Mouse (Mus musculus): ENCODE results near the gene Trim31. TPM values are rescaled to one million over a fixed set of nuclear protein-coding genes. Genes with fewer than 3 reads are reported as not detected.

Gene Trim31
- polyA plus RNA-seq, 1 experiment from 2014 or later = not detected

DNA sequence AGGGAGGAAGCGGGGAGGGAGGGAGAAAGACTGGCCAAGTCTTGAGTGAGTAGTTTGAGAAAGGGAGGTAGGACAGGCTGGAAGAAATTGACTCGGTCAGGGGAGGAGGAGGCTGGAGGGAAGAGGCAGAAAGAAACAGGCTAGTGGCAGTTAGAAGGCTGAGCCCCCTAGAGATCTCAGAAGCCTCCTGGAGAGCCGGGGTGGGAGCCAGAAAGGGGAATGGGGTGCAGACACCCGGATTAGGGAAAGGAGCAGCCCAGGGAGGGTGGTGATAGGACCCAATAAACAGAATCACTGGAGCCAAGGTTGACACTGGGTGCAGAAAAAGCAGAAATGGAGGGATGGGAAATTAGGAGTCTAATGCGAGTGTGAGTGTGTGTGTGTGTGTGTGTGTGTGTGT is 45.8 kb downstream of the Trim31 start:
- H3K36me3 ChIP-seq (ENCODE audit: control insufficient read depth, insufficient read depth, low read length) = no peaks in the 10 kb centered on the region
- H3K9ac ChIP-seq (ENCODE audit: low read length) = no peak overlapping the region
- H3K9me3 ChIP-seq (ENCODE audit: control insufficient read depth, low read length) = no peaks in the 10 kb centered on the region
- peaks cover 10% of the 10 kb centered on the region; the same call in 1 of the 2 replicates for H3K4me1 ChIP-seq (replicated peaks; ENCODE audit: control insufficient read depth, insufficient read depth, low read length)
- no peak overlapping the region for H3K27ac ChIP-seq (ENCODE audit: low read depth, low read length)
- no peak overlapping the region for H3K4me2 ChIP-seq (ENCODE audit: low read depth, low read length, severe bottlenecking)
- DNase-seq (ENCODE audit: low spot score) (no peak), ATAC-seq (replicated peaks; ENCODE audit: low FRiP score) (no peak)
- H3K4me3 ChIP-seq (ENCODE audit: low read depth, low read length) = no peak overlapping the region
- peaks cover 39% of the 10 kb centered on the region for H3K27me3 ChIP-seq (ENCODE audit: control insufficient read depth, insufficient read depth, low read length)
- 26% methylated on average over 5 of the region's 5 CpGs for WGBS

DNA sequence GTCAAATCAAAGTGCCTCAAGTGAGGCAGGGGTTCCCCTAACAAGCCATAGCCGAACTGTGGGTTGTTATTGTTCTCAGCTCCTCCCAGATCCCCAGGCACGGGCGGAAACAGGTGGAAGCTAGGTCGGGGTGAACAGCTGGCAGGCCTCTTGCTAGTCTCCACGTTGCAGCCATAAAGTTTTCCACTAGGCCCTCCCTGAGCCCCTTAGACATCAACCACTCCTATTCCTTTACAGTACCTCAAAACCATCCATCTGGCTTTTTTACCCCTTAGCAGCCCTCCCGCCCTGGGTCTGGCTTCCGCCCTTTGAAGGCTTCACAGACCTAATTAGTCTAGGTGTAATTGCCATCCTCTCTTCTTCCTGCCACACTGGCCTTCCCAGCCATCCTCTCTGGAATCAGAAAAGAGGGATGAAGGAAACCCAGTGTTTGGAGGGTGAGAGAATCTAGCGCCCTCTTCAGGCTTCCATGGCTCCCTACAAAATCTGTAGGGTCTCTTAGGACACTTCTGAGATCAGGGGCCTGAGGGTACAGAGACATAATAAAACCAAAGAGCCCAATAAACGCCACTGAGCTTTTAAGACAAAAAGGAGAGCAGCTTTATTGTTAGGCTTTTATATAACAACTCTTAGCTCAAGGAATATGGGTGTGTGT is 46.3 kb downstream of the Trim31 start:
- no peak for ATAC-seq (replicated peaks; ENCODE audit: low FRiP score)
- Histone ChIP-seq H3K4me1 (replicated peaks; ENCODE audit: control insufficient read depth, insufficient read depth, low read length) (peaks cover 10% of the 10 kb centered on the region; the same call in 1 of the 2 replicates), H3K9me3 (ENCODE audit: control insufficient read depth, low read length) (no peaks in the 10 kb centered on the region), H3K4me3 (ENCODE audit: low read depth, low read length) (no peak overlapping the region), H3K9ac (ENCODE audit: low read length) (no peak overlapping the region), H3K27me3 (ENCODE audit: control insufficient read depth, insufficient read depth, low read length) (peaks cover 39% of the 10 kb centered on the region), H3K4me2 (ENCODE audit: low read depth, low read length, severe bottlenecking) (no peak overlapping the region), H3K36me3 (ENCODE audit: control insufficient read depth, insufficient read depth, low read length) (no peaks in the 10 kb centered on the region; the same call in 1 of the 2 replicates), H3K27ac (ENCODE audit: low read depth, low read length) (no peak overlapping the region)
- DNase-seq (ENCODE audit: low spot score) = no peak
- WGBS = 15% methylated on average over 9 of the region's 9 CpGs

DNA sequence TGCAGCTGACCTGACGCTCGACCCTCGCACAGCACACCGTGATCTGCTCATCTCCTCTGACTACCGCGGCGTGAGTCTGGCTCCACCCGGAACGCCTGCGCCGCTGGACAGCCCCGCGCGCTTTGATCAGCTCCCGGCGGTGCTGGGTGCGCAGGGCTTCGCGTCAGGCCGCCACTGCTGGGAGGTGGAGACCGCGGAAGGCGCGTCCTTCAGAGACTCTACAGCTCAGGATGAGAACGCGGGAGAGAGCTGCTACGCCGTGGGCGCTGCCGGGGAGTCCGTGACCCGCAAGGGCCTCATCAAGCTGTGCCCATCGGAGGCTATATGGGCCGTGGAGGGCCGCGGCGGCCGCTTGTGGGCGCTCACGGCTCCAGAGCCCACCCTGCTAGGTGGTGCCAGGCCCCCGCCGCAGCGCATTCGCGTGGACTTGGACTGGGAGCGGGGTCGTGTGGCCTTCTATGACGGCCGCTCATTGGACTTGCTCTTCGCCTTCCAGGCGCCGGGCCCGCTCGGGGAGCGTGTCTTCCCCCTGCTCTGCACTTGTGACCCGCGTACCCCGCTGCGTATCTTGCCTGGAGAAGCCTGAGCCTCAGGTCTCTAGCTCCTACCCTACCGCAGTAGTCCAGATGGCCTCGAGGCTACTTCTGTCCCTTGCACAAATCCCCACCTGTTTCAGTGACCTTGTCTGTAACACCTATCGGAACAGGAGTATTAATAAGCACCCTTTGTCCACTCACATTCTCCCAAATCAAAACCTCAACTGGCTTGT is 49.3 kb downstream of the Trim31 start:
- under 1% methylated on average over 62 of the region's 62 CpGs for WGBS
- H3K27ac ChIP-seq (ENCODE audit: low read depth, low read length) = no peak overlapping the region
- DNase-seq (ENCODE audit: low spot score) (peak; percentile 83), ATAC-seq (replicated peaks; ENCODE audit: low FRiP score) (peak; percentile 60)
- peak overlapping the region; percentile 75 for H3K9ac ChIP-seq (ENCODE audit: low read length)
- peaks cover 33% of the 10 kb centered on the region for H3K27me3 ChIP-seq (ENCODE audit: control insufficient read depth, insufficient read depth, low read length)
- no peaks in the 10 kb centered on the region for H3K9me3 ChIP-seq (ENCODE audit: control insufficient read depth, low read length)
- H3K4me1 ChIP-seq (replicated peaks; ENCODE audit: control insufficient read depth, insufficient read depth, low read length) = peaks cover 10% of the 10 kb centered on the region; the same call in 1 of the 2 replicates
- H3K4me3 ChIP-seq (ENCODE audit: low read depth, low read length) = peak overlapping the region; percentile 48
- no peaks in the 10 kb centered on the region; the same call in 1 of the 2 replicates for H3K36me3 ChIP-seq (ENCODE audit: control insufficient read depth, insufficient read depth, low read length)
- peak overlapping the region; percentile 91 for H3K4me2 ChIP-seq (ENCODE audit: low read depth, low read length, severe bottlenecking)

DNA sequence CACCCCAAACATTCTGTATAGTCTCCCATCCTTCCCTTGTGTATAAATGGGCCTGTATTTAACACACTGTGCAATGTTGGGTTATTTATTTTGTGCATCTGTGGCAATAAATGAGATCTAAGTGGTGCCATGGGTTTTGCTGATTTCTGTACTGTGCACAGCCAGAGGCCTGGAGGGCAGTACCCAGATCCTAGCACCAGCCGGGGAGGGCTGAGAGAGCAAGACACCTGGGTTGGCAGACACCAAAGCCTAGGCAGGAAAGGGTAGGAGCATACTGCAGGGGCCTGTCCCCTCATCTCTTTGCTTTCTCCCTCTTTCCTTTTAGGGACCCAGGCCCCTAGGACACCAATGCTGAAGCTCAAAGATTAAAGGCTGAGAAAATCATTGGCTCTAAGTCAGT is 50.4 kb downstream of the Trim31 start:
- Histone ChIP-seq H3K4me2 (ENCODE audit: low read depth, low read length, severe bottlenecking) (no peak overlapping the region), H3K9me3 (ENCODE audit: control insufficient read depth, low read length) (no peaks in the 10 kb centered on the region), H3K36me3 (ENCODE audit: control insufficient read depth, insufficient read depth, low read length) (no peaks in the 10 kb centered on the region; the same call in 1 of the 2 replicates), H3K27me3 (ENCODE audit: control insufficient read depth, insufficient read depth, low read length) (peaks cover 23% of the 10 kb centered on the region), H3K9ac (ENCODE audit: low read length) (no peak overlapping the region), H3K27ac (ENCODE audit: low read depth, low read length) (no peak overlapping the region), H3K4me1 (replicated peaks; ENCODE audit: control insufficient read depth, insufficient read depth, low read length) (peaks cover 2% of the 10 kb centered on the region; the same call in 1 of the 2 replicates), H3K4me3 (ENCODE audit: low read depth, low read length) (no peak overlapping the region)
- DNase-seq (ENCODE audit: low spot score) (no peak), ATAC-seq (replicated peaks; ENCODE audit: low FRiP score) (no peak)
- 93% methylated on average over 1 of the region's 1 CpGs for WGBS

DNA sequence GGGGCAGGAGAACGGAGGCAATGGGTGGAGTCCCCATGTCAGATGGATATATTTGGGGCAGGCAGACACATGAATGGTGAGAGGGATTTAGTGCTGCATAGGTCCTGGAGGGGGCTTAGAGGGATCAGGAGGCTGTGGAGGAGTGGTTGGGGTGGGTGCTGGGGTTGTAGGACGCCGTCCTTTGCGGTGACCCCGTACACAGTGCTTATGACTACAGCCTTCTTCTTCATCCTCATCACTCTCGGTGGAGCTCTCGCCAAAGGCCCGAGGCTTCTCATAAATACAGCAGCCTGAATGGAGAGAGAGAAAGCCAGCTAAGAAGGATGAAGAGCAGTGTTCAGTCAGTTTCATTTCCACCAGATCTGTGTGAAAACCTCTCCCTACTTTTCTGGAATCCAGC is 51.3 kb downstream of the Trim31 start:
- peaks cover 13% of the 10 kb centered on the region; the same call in 1 of the 2 replicates for H3K27me3 ChIP-seq (ENCODE audit: control insufficient read depth, insufficient read depth, low read length)
- WGBS = 92% methylated on average over 8 of the region's 8 CpGs
- no peak for DNase-seq (ENCODE audit: low spot score)
- H3K9ac ChIP-seq (ENCODE audit: low read length) = no peak overlapping the region
- no peaks in the 10 kb centered on the region for H3K9me3 ChIP-seq (ENCODE audit: control insufficient read depth, low read length)
- ATAC-seq (replicated peaks; ENCODE audit: low FRiP score) = no peak
- no peak overlapping the region for H3K4me3 ChIP-seq (ENCODE audit: low read depth, low read length)
- no peaks in the 10 kb centered on the region; the same call in 1 of the 2 replicates for H3K36me3 ChIP-seq (ENCODE audit: control insufficient read depth, insufficient read depth, low read length)
- H3K4me1 ChIP-seq (replicated peaks; ENCODE audit: control insufficient read depth, insufficient read depth, low read length) = peaks cover under 1% of the 10 kb centered on the region; the same call in 1 of the 2 replicates
- H3K4me2 ChIP-seq (ENCODE audit: low read depth, low read length, severe bottlenecking) = no peak overlapping the region
- H3K27ac ChIP-seq (ENCODE audit: low read depth, low read length) = no peak overlapping the region

DNA sequence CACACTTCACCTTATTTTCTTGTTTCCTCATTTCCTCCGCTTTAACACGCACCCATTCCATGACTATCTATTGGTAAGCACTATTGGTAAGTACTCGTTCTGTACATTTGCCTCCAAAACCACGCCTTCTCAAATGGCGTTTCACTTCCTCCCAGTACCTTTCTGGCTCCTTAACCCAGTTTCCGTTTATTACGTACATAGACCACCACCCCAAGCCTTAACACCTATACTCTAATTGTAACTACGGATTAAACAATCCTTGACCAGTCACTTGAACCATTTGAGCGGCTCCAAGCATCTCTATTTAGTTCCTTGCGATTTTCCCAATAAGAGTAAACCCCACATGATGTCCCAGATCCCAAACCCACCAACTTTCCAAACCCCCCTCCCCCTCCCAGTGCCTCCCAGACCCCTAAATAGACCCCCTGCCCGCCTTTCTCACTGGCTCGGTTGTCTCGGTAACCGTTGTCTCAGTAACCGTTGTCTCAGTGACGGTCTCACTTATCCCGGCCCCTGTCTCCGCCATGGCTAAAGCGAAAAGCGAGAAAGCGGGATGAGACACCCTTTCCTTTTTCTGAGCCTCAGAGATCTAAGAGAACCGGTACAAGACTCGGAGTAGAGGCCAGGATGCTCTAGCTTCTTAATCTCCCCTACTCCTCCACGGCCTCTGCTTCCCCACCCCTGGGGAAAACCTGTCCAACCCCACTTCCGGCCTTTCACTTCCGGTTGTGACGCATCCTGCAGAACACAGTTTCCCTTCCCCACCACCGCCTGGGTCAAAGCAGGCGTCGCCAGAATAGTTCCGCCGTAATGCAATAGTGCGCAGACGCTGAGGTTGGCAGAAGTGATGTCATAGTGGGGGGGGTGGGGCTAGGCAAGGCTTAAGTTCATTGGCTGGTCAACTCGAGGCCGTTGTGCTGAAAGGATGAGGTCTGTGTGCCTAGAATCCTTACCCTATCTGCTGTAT is 53.3 kb downstream of the Trim31 start, which contains the start of gene Ppp1r11:
TSS of gene Ppp1r11 (minus strand) at position 761 of the 967 bp plus-strand sequence.
- Histone ChIP-seq H3K9me3 (ENCODE audit: control insufficient read depth, low read length) (no peaks in the 10 kb centered on the region), H3K27ac (ENCODE audit: low read depth, low read length) (peak within 1 kb of the TSS; percentile 81), H3K27me3 (ENCODE audit: control insufficient read depth, insufficient read depth, low read length) (no peaks in the 10 kb centered on the region), H3K4me2 (ENCODE audit: low read depth, low read length, severe bottlenecking) (peak within 1 kb of the TSS; percentile 69), H3K4me3 (ENCODE audit: low read depth, low read length) (peak within 1 kb of the TSS; percentile 64), H3K4me1 (replicated peaks; ENCODE audit: control insufficient read depth, insufficient read depth, low read length) (no peaks in the 10 kb centered on the region), H3K9ac (ENCODE audit: low read length) (peak within 1 kb of the TSS; percentile 71), H3K36me3 (ENCODE audit: control insufficient read depth, insufficient read depth, low read length) (no peaks in the 10 kb centered on the region; the same call in 1 of the 2 replicates)
- 2% methylated on average over 36 of the region's 36 CpGs for WGBS
- peak; percentile 97 for DNase-seq (ENCODE audit: low spot score)
- peak; percentile 96 for ATAC-seq (replicated peaks; ENCODE audit: low FRiP score)

DNA sequence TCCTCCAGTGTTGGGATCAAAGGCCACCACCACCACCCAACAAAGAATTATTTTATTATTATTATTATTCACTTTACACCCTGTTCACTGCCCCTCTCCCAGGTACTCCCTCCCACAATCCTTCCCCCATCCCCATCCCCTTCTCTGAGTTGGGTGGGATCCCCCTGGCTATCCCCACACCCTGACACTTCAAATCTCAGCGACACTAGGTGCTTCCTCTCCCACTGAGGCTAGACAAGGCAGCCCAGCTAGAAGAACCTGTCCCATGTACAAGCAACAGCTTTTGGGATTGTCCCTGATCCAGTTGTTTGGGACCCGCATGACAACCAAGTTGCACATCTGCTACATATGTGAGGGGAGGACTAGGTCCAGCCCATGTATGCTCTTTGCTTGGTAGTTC is 54.7 kb downstream of the Trim31 start:
- H3K27ac ChIP-seq (ENCODE audit: low read depth, low read length) = no peak overlapping the region
- H3K4me1 ChIP-seq (replicated peaks; ENCODE audit: control insufficient read depth, insufficient read depth, low read length) = no peaks in the 10 kb centered on the region; the same call in 1 of the 2 replicates
- no peaks in the 10 kb centered on the region for H3K27me3 ChIP-seq (ENCODE audit: control insufficient read depth, insufficient read depth, low read length)
- no peaks in the 10 kb centered on the region for H3K9me3 ChIP-seq (ENCODE audit: control insufficient read depth, low read length)
- ATAC-seq (replicated peaks; ENCODE audit: low FRiP score) = no peak
- 89% methylated on average over 2 of the region's 2 CpGs for WGBS
- no peak overlapping the region for H3K4me3 ChIP-seq (ENCODE audit: low read depth, low read length)
- H3K4me2 ChIP-seq (ENCODE audit: low read depth, low read length, severe bottlenecking) = no peak overlapping the region
- DNase-seq (ENCODE audit: low spot score) = no peak
- no peak overlapping the region for H3K9ac ChIP-seq (ENCODE audit: low read length)
- no peaks in the 10 kb centered on the region; the same call in 1 of the 2 replicates for H3K36me3 ChIP-seq (ENCODE audit: control insufficient read depth, insufficient read depth, low read length)

DNA sequence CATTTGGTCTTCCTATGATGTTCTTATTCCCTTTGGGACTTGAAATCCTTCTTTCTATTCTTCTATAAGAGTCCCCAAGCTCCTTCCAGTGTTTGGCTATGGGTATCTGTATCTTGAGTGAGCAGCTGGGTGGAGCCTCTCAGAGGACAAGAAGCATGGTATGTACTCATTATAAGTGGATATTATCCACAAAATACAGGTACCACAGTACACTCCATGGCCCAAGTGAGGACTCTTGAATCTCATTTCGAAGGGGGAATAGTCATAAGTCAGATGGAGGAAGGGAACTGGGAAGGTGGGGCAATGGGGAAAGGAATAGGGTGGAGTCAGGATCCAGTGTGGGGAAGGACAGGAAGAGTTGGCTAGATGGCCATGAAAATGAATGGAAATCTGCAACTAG is 55.1 kb downstream of the Trim31 start:
- H3K9me3 ChIP-seq (ENCODE audit: control insufficient read depth, low read length) = no peaks in the 10 kb centered on the region
- ATAC-seq (replicated peaks; ENCODE audit: low FRiP score) (no peak), DNase-seq (ENCODE audit: low spot score) (no peak)
- no peak overlapping the region for H3K9ac ChIP-seq (ENCODE audit: low read length)
- WGBS = 86% methylated on average over 1 of the region's 1 CpGs
- H3K4me1 ChIP-seq (replicated peaks; ENCODE audit: control insufficient read depth, insufficient read depth, low read length) = no peaks in the 10 kb centered on the region; the same call in 1 of the 2 replicates
- H3K27ac ChIP-seq (ENCODE audit: low read depth, low read length) = no peak overlapping the region
- no peak overlapping the region for H3K4me3 ChIP-seq (ENCODE audit: low read depth, low read length)
- no peaks in the 10 kb centered on the region for H3K27me3 ChIP-seq (ENCODE audit: control insufficient read depth, insufficient read depth, low read length)
- no peak overlapping the region for H3K4me2 ChIP-seq (ENCODE audit: low read depth, low read length, severe bottlenecking)
- no peaks in the 10 kb centered on the region; the same call in 1 of the 2 replicates for H3K36me3 ChIP-seq (ENCODE audit: control insufficient read depth, insufficient read depth, low read length)
